Mouse (Mus musculus) urinary bladder, postnatal 14 days (tissue): ENCODE results near the gene Ccdc158.

Experiments used
- DNase-seq: peaks from one replicate; pipeline ENCODE4 v3.0.0; 2021; ENCODE audit warnings: low spot score

The Ccdc158 gene

DNA sequence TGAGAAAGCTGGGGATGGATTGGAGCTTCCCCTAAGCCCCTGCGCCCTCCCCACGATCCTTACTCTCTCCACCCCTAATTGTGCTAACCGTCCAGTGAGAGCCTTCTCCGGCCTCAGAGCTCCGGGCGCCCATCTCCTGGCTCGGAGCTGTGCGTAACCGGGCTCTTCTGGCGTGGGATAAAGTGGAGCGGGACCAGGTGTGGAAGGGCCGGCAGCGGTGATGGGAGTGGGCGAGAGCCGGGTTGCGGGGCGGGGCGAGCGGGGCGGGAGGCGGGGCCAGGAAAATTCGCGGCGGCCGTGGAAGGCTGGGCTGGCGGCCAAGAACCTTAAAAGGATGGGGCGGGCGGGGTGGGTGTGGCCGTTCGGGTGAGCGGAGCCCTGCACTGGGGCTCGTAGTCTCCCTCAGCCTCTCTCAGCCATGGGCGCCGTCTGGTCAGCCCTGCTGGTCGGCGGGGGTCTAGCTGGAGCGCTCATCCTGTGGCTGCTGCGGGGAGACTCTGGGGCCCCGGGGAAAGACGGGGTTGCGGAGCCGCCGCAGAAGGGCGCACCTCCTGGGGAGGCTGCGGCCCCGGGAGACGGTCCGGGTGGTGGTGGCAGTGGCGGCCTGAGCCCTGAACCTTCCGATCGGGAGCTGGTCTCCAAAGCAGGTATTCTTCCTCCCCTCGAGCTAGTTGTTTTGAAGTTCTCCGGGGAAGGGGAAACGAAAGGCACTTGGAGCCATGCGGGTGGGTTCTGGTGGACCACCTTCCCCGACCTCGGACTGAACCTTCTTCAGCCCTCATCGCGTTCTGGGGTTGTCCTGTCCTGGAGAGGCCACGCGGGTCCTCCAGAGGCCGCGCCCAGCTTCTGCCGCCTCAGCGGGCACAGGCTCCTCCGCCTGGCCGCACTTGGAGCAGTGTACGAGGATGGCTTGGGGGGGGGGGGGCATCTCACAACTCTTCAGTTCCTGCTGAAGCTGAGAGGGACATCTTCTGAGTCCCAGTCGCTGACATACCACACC is 72.1 kb downstream of the Ccdc158 start, which contains the start of gene Stbd1:
Gene Stbd1, plus strand, starts transcription at position 351 of the 1,000 bp plus-strand sequence.
- DNase-seq = peak; percentile 73

DNA sequence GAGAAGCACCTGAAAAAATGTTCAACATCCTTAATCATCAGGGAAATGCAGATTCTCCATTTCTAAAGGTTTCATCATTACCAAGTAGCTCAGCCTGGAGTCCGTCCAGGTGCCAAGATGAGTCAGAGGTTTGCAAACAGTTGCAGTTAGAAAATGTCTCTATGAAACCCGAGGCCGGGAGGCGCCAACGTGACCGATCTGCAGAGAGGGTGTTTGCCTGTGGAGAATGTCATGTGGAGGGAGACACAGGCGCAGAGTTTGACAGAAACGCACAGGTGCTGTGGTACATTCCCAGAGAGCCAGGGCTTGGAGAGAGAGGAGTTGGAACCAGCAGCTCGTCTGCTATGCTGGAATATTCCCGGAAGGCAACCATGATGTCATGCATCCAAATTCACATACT is 76.0 kb downstream of the Ccdc158 start:
- DNase-seq = peak; percentile 79

DNA sequence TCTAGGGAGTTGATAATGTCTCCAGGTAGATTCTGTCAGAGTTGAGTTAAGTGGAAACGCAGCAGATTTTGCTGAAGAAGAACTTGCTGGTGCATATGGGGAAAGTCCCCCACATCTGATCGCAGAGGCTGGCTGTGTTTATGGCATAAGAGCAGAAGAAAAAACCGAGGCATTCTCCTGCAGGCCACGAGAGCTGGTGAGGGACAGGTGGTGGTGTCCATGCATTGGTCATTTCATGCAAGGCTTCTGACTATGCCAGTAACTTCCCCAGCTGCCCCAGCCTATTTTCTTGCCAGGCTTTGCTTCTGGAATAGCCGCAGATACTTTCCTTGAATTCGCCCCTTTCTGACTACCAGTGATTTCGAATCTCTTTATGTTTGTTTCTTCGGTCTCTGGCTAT is 78.2 kb downstream of the Ccdc158 start:
- no peak for DNase-seq

DNA sequence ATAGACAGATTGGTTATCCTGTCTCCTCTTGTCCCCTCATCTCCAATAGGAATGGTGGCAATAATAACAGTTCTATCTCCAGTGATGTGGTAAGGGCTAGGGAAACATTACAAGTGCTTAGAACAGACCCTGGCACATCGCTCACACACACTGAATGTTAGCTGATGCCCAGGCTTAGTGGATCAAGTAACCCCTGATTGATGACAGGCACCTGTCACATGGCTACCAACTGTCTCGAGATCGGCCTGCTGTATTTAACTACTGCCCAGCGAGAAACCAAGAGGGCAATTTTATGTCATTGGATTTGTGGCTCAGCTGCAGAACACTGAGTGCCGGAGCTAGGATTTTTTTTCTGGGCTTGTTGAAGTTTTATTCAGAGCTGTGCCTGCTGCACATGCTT is 80.0 kb downstream of the Ccdc158 start:
- no peak for DNase-seq

DNA sequence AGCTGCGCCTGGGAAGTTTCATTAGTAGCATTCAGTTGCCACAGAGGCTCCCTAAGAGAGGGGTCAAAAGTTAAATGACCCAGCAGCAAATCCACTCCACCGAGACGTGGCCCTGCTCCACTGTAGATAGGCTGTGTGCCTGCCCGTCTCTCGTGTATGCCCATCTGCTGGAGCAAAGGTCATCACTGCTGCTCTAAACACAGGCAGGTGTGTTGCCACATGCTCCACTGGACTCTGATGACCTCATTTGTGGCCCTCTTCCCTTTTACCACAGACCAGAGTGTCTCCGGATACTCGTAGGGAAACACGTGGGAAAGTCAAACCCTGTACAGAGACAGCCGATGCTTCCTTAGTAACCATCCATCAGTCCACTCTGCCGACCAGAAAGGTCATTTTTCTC is 89.1 kb downstream of the Ccdc158 start:
- no peak for DNase-seq

DNA sequence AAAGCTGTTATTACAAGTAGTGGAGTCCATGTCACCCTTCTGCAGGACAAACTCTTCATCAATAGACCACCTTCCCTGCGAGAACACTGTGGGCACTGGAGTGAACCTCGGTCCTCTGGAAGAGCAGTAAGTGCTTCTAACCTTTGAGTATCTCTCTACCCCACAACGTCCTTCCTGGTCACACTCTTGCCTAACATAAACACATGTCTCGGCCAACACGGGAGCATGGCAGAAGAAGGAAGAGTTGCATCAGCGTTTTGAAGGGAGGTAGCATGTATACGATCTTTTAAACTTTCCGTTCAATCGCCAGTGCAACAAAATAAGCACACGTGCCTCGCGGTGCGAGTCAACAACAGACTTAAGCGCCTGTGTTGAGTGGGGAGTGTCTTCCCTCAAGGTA is 95.5 kb downstream of the Ccdc158 start:
- DNase-seq = no peak

DNA sequence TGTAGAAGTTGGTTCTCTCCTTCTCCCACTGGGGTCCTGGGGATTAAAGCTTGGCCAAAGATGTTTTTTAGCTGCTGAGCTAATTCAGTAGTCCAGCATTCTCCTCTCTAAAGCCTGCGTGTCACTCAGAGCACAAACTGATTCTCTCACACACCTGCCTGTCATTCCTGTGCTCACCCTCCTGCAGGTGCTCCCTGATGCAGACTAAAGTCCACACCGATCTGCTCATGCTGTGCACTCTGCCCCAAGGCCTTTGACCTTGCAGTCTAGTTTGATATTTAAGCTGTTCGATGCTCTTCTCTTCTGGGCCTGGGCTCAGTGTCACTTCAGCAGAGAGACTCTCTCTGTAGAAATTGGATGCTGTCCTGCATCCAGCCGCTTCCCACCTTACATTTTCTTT is 103.8 kb downstream of the Ccdc158 start:
- no peak for DNase-seq

DNA sequence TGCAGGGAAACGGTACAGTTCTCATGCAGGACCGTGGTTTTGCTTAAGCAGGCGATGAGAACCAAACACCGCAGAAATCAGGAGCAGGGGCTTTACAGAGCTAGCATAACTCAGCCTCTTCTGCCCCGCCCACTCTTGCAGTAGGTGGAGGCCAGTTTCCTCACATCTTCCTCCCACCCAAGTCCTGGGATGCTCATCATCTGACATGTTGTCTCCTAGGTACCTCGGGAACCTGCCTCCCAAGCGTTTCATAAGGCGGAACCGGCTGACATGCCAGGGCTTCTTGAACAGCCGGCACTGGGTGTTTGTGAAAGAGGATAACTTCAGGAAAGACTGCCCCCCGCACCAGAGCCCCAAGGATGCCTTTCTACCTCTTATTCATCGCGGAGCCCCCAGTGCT is 113.1 kb downstream of the Ccdc158 start:
- no peak for DNase-seq

DNA sequence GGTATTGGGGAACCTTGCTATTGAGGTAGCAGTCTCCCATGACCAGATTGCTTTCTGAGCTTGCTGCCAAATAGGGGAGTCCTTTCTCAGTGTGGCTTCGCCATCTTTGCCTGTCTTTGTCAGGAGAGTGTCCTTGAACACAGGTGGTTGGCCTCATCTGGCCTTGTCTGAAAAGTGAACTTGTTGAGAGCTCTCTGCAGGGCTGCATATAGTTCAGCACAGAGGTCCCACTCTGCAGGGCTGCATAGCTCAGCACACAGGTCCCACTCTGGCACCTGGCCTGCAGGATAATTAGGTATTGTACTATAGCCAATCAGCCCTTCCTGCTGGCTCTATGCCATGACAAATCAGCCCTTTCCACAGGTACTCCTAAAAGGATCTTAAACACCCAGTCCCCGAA is 114.9 kb downstream of the Ccdc158 start:
- no peak for DNase-seq
